Mouse (Mus musculus) layer of hippocampus, adult 8-10 months (tissue): Measurements from ENCODE around the gene Ahr. TPM values are rescaled to one million over a fixed set of nuclear protein-coding genes. Genes with fewer than 3 reads are reported as not detected.

Experiments
- DNase-seq, 2 experiments: peaks; one replicate each; pipeline ENCODE4 v3.0.0; 2022; ENCODE audit warnings: low spot score in 2 of 2
- total RNA-seq, 4 experiments: library from RNA; stranded (reverse); gene quantifications; 2 replicates each; pipeline ENCODE4 v1.2.4; 2022

Gene Ahr
- 1 to 10 TPM; 6.9 to 8.9 (median 7.6) TPM for total RNA-seq

DNA sequence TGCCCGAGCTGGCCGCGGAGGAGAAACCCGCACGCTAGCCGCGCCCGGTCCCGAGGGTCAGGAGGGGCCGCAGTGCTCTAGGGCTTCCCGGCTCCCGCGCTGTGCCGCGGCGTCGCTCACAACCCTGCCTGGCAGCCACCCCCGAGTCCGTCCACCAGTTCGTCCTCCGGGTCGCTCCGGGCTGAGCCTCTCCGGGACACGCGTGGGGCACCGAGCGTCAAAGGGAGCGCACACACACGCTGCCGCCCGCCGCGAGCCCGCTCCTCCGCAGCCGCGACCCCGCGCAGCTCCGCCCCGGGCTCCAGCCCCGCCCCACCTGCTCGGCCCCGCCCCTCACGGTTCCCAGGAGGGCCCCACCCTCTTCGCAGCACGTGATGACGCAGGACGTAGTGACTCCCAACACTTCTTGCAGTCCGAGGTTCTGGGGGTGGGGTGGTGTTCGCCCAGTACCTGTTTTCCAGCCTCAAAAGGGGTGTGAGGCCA lies at the start of gene Ahr:
TSS of gene Ahr (minus strand) at position 285 of the 483 bp plus-strand sequence.
- peak; percentile 75 to 76 for DNase-seq

DNA sequence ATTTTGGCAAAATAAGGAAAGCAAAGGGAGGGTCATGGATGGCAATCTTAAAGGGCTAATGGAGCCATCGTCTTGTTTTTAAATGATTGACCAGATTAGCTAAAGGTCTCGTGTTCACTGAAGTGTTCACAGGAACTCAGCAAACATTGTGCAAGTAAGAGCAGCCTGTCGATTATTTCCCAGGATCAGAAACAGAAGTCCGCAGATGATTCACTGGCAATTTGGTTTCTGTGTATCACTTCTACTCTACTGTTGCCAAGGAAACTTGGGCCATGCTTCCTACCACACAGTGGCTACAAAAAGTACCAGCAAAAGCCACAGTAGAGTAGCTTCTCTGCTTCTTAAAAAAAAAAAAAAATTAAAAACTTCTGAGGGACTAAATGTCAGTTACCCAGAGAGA lies 44.0 kb upstream of the Ahr start:
- peak; percentile 15 to 22 for DNase-seq

DNA sequence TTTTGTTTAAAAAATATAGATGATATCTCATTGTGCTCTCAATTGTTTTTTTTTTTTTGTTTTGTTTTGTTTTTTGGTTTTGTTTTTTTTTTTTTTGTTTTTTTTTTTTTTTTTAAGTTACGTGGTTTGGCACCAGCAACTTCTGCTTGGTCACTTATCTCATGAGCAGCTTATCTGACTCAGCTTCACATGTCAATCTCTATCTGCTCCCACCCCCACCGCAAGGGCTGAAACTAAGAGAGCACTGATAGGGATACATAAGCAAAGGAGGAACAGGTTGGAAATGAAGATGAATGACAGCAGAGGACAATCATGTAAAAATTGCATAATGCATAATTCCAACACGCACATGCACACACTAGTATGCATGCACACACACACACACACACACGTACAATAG lies 41.3 kb upstream of the Ahr start:
- DNase-seq: no peak

DNA sequence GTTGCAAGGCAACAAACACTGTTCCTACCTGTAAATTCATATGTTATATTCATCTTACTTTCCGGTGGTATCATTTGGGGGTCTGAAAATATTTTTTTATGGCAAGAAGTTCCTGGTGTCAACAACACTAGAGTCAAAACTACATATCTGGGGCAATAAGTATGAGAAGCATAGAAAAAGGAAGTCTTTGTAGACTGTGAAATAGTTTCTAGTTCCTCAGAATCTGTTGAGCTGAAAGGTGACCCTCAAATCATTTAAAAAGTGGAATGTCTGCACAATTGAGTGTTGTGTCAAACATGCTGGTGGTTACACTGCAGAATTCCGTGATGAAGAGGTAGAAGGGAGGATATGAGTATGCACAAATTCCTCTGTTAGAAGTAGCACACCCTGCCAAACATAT lies 38.9 kb upstream of the Ahr start:
- no peak for DNase-seq

DNA sequence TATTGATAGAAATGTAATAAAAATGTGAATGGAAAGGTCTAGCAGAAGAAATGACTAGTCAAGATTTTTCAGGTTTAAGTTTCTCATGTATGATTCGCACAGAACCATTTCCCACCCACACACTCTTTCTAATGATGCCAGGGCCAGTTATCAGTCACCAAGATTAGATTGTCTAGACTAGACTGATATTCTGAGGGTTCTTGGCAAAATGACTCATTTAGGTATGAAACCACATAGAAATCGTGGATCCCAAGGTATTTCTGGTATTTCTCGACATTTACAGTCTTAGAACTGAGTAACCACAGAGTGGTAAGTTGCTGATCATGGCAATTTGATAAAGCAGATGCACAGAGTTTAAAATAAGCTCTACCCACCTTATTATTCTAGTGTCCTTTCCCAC lies 28.0 kb upstream of the Ahr start:
- no peak for DNase-seq

DNA sequence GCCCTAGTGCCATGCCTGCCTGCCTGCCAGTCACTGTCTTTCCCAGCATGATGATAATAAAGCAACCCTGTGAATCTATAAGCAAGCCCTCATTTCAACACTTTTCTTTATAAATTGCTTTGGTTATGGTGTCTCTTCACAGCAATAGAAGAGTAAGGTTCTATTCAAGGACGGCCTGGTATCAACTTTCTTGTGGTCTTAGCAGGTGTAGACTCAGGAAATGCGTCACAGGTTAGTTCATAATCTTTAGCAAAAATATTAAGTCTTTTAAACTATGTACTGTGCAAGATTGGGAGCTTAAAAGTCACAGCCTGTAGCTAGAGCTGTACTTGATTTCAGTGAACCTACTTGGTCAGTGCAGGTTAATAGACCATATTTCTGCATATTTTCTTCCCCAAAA lies 24.0 kb upstream of the Ahr start:
- DNase-seq: no peak

DNA sequence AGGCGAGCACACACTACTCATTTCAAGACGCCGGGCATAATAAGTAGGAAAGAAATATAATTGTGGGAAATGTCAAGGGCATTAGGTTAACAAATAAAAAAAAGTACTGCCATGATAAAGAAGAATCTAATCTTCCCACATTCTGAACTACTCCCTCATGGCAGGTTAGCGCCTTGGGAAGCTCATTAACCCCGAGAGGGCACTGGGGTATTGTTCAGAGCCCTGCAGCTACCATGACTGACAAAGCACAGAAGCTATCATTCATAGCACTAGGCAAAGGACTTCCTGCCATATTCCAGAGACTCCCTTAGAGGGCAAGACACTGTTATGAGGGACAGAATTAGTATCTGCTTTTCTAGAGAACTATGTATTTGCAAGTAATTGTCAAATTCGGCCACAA lies 21.1 kb upstream of the Ahr start:
- DNase-seq: no peak

DNA sequence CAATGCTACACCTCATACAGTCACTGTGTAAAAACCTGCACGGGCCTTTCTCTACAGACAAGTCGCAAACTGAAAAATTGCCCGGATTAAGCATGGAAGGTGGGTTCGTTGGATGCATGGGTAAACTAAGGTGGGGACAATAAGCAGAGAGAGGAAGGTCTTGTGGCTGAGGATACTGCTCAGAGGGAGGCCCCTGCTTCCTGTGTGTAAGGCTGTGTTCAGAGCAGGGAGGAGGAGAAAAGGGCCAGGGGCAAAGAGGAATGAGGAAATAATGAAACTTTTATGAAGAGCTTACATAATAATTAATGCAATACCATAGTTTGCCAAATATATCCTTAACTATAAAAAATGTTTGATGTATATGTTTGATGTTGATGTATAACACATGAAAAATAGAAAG lies 19.5 kb upstream of the Ahr start:
- no peak for DNase-seq

DNA sequence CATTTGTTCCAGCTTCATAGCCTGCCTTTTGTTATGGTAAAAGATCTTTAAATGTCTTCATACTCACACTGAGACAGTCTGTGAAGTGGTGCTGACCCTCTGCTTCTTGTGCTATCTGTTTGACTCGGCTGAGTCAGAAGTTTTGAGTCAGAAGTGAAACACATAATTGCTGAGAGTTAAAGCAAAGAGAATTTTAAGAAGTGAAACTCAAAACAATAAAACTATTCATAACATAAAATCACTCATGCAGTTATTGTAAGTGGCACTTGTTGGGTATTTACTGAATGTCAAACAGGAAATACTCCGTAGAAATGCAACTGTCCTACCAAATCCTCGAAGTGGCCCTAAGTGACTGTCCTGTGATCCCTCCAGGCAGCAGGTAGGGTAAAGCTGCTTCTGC lies 18.3 kb upstream of the Ahr start:
- no peak for DNase-seq

DNA sequence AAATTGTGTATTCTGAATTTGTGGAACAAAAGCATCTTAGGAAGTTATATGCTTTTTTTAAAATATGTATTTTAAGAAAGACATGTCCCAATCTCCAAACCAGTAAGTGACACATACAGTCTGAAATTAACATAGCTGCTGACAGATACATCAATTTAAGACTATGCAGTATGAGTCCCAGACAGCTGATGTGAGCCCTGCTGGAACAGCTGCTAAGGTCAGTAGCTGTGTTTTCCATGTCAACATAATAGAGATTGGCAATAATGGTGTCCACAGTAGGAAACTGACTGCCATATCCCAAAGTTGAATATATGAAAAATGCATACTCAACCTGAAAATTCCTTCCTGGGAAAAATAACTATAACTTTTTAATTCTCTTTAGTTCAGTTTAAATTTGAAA lies 15.5 kb upstream of the Ahr start:
- DNase-seq: no peak

DNA sequence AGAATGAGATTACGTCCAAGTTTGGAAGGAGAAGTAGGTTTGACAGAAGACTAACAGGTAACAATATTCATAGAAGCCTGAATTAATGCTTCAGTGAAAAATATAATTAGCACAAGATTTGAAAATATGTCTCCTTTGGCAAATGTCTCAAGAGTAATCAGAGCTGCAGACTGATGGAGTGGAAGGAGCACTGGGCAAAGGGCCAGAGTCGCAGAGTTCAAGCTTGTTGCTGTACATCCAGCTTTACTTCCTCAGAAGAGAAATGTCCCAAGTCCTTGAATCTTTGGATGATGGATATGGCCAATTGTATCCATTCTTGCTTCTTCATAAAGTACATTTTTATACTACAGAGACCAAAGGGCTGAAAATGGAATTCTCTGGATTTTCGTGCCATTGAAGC lies 8.0 kb upstream of the Ahr start:
- no peak for DNase-seq

DNA sequence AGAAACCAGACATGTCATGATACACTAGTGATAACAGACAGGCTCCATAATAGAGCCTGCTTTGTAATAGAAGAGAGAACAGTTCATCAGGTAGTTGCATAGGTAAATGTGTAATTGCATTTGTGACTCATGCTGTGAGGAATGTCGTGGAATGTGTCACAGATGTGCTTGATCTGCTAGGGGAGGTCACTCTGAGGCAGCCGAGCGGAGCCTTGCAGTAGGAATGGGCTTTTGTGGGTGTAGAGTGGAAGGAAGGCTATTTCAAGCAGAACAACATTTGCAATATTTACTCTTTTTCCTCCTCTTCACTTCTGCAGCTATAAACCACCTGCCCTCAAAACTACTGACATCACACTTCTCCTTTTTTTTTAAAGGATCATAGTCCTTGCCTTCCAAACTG lies 4.0 kb upstream of the Ahr start:
- DNase-seq: no peak

DNA sequence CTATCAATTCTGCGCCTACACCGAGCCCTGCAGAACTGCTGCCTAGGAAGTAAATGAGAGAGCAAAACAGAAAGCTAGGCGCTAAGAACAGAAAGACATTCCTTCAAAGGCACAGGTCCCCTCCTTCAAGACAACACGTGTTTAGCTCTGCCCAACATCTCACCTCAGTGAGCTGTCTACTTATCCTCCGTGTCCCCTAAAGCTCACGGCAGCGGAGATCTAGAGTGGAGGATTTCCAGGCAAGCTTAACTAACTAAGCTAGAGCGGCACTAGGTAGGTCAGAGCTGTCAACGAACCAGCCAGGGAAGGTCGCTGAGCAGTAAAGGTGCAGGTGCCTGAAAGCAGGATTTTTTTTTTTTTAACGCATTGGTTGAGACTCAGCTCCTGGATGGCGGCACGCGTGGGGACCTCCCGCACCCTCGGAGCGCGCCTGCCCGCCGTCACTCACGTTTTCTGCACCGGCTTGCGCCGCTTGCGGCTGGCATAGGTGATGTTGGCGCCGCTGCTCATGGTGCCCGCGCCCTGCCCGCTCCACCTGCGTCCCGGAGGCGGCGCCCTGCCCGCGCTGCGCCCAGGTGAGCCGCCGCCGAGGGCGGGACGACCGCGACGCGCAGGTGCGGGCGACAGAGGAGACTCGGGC lies 604 bp downstream of the Ahr start:
- peak in 1 of 2 experiments; percentile 12 for DNase-seq

DNA sequence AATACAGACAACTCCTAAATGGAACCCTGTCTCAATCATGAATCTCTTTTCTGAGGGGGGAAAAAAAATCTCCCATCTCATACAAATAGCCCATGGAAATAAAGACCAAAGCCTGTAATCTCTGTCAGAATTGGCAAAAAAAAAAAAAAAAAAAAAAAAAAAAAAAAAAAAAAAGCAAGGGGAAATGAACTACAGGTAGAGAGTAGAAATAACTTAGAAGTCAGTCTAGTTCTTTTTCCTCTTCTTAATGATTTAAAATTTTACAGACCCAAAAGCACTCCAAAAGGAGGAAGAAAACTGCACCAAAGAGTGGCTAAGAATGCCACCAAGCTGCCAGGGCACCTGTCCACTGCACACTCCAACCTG lies 1.1 kb downstream of the Ahr start:
- no peak for DNase-seq

DNA sequence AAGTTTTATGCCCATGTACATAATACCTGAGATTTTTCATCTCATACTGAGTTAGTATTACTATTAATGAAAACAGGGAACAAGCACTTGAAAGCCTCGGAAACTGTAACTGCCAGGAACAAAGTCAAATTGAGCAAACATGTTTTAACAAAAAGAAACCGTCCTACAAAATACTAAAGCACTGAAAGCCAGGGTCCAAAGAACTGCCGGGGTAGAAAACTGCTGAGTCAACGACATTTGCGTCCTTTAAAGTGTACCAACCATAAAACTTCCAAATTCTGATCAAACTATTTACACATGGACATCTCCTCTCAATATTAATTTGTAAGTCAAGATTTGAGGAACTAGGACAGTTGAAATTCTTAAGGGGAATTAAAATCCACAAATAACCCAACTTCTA lies 1.7 kb downstream of the Ahr start:
- no peak for DNase-seq

DNA sequence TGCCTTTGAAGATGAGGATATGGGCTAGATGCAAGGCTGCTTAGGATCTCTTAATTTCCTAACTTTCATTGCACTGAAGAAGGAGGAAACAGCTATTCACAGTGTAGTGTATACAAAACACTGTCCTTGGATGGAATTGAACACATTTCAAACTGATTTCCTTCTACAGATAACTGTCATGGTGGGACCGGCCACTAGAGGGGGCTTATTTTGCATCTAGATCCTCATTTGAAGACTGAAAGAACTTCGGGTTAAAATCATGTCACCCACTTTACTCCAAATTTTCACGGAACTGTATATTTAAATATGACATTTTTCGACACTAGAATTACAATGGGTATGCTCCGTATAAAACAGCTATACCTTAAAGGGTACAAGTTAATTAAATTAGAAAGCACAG lies 2.7 kb downstream of the Ahr start:
- peak; percentile 40 to 85 for DNase-seq

DNA sequence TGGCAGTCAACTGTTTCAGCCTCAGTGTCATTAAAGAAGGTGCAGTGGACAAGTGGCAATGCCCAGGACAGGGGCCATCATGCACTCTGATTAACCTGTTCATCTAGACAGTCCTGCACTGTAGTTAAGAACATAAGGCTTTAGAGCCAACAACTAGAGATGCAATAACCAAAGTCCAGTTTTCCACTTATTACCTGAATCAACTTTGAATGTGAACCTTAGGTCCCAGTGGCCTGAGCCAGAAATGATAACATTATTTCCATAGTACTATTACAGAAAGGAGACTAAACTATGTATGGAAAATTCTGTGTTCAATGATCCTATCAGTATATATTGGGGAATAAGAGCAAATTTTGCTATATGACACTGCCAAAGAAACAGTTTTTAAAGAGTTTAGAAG lies 4.3 kb downstream of the Ahr start:
- DNase-seq: no peak

DNA sequence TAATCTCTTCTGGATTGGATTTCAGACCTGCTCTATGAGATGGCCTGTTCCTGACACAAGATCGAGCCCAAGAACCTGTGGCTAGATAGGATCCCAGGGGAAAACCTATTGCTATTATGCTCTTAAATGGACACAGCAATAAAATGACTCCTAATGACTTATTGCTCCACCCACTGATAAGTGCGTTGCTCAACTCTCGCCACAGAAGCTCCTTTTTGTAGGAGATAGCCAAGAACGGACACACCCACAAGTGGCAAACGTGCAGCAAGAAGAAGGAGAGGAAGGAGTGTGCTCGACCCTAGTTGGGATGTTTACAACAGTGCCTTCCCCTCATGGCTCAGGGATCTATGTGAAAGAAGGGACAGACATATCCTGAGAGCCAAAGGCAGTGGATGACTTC lies 7.4 kb downstream of the Ahr start:
- DNase-seq: no peak

DNA sequence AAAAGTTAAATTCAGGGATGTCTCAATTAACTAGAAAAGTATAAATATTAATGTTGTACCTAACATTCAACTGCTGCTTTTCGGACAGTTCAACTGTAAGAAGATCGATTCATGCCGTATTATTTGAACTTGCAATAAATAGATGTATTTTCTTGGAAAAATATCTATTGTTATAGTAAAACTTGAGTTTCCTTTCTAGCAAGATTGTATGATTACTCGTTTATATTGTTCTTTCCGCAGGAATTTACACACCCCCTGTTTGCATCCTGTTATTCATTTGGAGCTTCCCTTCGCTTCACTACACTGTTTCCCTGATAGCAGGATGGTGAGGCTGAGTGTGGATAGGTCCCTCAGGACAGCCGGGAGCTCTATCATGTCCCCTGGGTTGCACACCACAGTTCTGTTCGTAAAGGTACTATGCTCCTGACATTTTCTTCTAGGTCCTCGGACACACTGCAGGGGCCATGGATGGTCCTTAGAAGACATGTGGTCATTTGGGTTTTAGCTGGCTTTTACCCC lies 12.2 kb downstream of the Ahr start:
- no peak for DNase-seq

DNA sequence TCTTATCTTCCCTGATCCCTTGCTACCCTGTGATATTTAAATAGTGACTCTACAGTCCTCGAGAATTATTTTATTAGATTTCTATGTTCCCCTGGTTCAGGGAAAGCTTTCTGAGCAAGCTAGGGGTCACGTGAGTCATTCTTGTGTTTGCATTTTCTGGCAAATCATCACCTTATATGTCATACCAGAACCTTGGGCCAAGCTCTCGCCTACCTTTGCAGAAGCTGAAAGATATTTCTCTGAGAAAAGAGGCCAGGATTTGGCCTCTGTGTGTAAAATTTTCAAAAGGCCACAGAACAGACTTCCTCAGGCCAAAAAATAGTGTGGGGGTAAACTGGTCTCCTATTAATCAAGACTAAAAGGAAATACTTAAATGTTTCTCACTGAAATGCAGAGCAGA lies 19.2 kb downstream of the Ahr start:
- DNase-seq: no peak

DNA sequence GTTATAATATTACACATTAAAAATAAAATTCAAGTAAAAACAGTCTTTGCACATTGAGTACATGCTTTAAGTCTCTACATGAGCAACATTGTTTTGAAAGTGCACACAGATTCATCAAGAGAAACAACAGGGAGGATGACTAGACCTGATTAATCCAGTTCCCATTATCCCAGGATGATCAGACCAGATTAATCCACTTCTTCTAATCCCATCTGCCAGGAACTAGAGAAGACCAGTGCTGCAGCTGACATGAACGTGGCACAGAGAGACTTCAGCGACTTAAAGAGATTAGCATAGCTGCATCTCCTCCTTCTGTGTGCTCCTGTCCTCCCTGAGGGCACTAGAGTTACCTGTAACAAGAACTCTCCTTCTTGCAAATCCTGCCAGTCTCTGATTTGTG lies 20.2 kb downstream of the Ahr start:
- DNase-seq: no peak

DNA sequence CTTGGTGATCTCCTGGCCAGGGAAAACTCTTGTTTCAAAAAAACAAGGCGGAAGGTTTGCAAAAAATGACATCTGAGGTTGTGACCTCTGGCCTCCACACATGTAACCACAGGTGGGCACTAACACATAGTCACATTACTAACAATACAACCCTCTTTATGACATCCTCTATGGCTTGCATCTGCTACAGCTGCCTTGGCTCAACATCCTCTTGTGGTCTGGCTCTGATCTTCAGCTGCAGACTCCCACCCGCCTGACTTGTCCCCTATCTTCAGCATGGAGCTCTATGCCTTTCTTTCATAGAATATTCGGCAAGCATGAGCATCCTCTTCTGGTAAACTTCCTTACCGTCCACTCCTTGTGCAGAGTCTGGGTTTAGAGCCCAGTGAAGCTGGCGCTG lies 24.1 kb downstream of the Ahr start:
- no peak for DNase-seq

DNA sequence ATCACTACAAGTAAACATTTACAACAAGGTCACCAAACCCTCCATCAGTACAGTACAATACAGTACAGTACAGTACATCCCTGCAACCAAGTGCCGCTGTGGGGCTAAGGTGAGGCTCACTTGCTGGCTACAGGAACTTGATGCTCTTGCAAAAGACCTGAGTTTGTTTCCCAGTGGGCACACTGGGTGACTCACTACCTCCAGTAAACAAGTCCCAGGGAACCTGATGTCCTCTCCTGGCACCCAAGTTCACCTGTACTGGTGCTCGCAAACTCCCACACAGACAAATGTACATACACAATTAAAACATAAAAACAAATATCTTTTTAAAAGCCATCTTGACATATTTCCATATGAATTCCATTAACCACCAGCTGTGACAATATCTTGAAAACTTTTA lies 28.5 kb downstream of the Ahr start:
- no peak for DNase-seq

DNA sequence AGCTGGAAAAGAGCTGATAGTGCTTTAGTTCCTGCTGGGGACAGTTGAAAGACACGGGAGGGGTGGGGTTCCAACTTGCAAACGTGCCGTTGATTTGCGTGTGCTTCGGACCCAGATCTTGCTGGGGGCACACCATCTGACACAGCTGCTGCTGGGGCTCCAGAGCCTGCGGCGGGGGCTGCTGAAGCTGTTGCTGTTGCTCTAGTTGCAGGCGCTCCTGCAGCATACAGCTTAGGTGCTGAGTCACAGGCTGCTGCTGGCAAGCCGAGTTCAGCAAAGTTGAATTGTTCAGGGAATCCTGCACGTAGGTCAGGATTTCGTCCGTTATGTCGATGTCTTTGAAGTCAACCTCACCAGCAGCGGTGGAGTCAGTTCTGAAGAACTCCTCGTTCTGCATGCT lies 30.8 kb downstream of the Ahr start:
- DNase-seq: no peak
